18 mouse cellular contexts compared by ENCODE assay signal in the genomic region with DNA sequence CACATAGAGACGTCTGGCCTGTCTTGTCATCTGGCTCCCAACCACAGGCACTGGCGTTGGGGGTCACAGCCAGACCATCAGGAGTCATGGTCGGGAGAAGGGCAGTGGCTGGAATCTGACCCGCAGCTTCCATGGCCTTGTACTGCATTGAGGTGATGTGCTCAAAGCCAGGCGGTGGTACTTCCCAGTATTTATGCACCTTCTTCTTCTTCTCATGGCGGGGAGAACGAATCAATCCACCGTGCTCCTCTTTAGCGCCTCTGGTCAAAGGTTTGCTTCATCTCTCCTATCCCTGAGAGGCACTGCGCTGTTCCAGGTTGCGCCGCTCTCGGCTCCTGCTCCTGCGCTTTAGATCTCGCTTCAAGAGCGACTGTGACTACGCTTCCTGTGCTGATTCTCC.
"Had no signal": no experiment of that assay in that cellular context is flagged by ENCODE, and none has a peak within 500 bp of the region (broad histone marks: within the 10 kb centered on the region; RNA-seq: fewer than 3 reads in every experiment).

No protein-coding gene starts in this region.

- H3K36me3 ChIP-seq: liver, embryonic 15.5 days; lung, embryonic 15.5 days; midbrain, embryonic 12.5 days; neural tube, embryonic 13.5 days; stomach, embryonic 15.5 days had no signal

- H3K9me3 ChIP-seq: lung, embryonic 15.5 days; midbrain, embryonic 12.5 days; stomach, embryonic 15.5 days had no signal

- H3K9ac ChIP-seq: liver, embryonic 15.5 days; liver, postnatal 0 days; lung, embryonic 15.5 days; midbrain, embryonic 12.5 days; neural tube, embryonic 13.5 days; stomach, embryonic 15.5 days had no signal

- DNase-seq: liver, postnatal 0 days; lung, adult 2 months; lung, postnatal 14 days; lung, postnatal 36 days; midbrain, embryonic 14.5 days; right cerebral cortex, postnatal 14 days; thymus, adult 2 months; thymus, postnatal 25 days; thymus, postnatal 4 days had no signal

- H3K4me2 ChIP-seq: liver, embryonic 15.5 days; lung, embryonic 15.5 days; midbrain, embryonic 12.5 days; neural tube, embryonic 13.5 days; stomach, embryonic 15.5 days had no signal

- H3K27ac ChIP-seq: liver, embryonic 15.5 days; lung, embryonic 15.5 days; macrophage; midbrain, embryonic 12.5 days; neural tube, embryonic 13.5 days; stomach, embryonic 15.5 days; stomach, postnatal 0 days had no signal

- ATAC-seq: liver, postnatal 0 days; lung, postnatal 0 days had no signal

- H3K4me1 ChIP-seq: liver, embryonic 15.5 days; lung, embryonic 15.5 days; megakaryocyte, embryonic 14.5 days; midbrain, embryonic 12.5 days; neural tube, embryonic 13.5 days; stomach, embryonic 15.5 days had no signal

- H3K27me3 ChIP-seq: liver, embryonic 15.5 days; lung, embryonic 15.5 days; megakaryocyte, embryonic 14.5 days; midbrain, embryonic 12.5 days; neural tube, embryonic 13.5 days; stomach, embryonic 15.5 days had no signal

- H3K4me3 ChIP-seq: liver, embryonic 15.5 days; lung, embryonic 15.5 days; megakaryocyte, embryonic 14.5 days; midbrain, embryonic 12.5 days; neural tube, embryonic 13.5 days; stomach, embryonic 15.5 days had no signal
